Mouse (Mus musculus) limb, embryonic 10.5 days (tissue): Measurements from ENCODE around the gene Ncor1. TPM values are rescaled to one million over a fixed set of nuclear protein-coding genes. Genes with fewer than 3 reads are reported as not detected.
A peak's percentile ranks its signal among the peaks of the same experiment; 100 is the strongest.

Experiments
- DNase-seq: peaks from one replicate; pipeline ENCODE4 v3.0.0-alpha.2; 2017; ENCODE audit warnings: low spot score
- H3K27ac ChIP-seq: fragments of 300-500 bp; sonication (generic); 2 replicates; pipeline ENCODE4 v1.5.1; 2016; ENCODE audit warnings: mild to moderate bottlenecking
- H3K27me3 ChIP-seq: fragments of 300-500 bp; sonication (generic); 2 replicates; pipeline ENCODE4 v1.6.1; 2016; ENCODE audit warnings: low read depth, mild to moderate bottlenecking; ENCODE audit not compliant: poor library complexity, severe bottlenecking
- H3K36me3 ChIP-seq: fragments of 300-500 bp; sonication (generic); 2 replicates; pipeline ENCODE4 v1.6.1; 2016; ENCODE audit warnings: mild to moderate bottlenecking, moderate library complexity
- H3K4me1 ChIP-seq: fragments of 300-500 bp; sonication (generic); 2 replicates; pipeline ENCODE4 v1.6.1; 2016
- H3K4me3 ChIP-seq: fragments of 300-500 bp; sonication (generic); 2 replicates; pipeline ENCODE4 v1.5.1; 2016; ENCODE audit warnings: mild to moderate bottlenecking, moderate library complexity
- H3K9me3 ChIP-seq: fragments of 300-500 bp; sonication (generic); replicated peaks from 2 replicates; pipeline ENCODE4 v1.6.1; 2016; ENCODE audit warnings: mild to moderate bottlenecking
- WGBS: fragments of 180-500 bp; shearing (Covaris S2); methylation state at CpG from one replicate; pipeline ENCODE4 v1.1.7; 2016; 5-methylcytosine and 5-hydroxymethylcytosine counted together
- polyA plus RNA-seq: library from polyadenylated mRNA; unstranded; fragments of >200 nt; fragmentation: Nextera tagmentation; extraction: Ambion mirVana; gene quantifications from 2 replicates; pipeline ENCODE4 v1.2.1, GENCODE M21; 2016

The Ncor1 gene
- polyA plus RNA-seq, 1 experiment from 2014 or later: 144 TPM

DNA sequence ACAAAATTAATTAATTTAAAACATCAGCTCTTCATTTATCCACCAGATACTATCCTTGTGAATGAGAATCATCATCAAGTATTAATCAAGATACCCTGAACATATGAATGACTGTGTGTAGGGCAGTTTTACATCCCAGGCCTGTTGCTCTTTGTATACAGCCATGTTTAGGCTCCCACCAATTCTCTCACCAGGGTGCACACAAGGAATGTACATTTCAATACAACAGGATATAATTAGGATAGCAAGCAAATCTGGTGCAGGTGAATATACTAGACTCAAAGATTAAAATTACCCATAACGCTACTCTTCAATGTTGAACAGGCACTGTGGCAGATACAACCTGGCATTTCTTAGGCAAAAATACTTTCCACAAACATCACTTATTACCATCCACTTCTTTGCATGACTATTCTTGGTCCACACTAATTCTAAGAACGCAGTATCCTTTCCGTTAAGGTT, 2.3 kb downstream of the Ncor1 start:
- peak overlapping the region; percentile 100 for H3K27ac ChIP-seq
- DNase-seq: no peak
- WGBS: 14% methylated on average over 3 of the region's 3 CpGs
- H3K27me3 ChIP-seq: no peaks in the 10 kb centered on the region
- no peaks in the 10 kb centered on the region for H3K9me3 ChIP-seq
- peak overlapping the region; percentile 96 for H3K4me3 ChIP-seq
- H3K36me3 ChIP-seq: peaks cover 17% of the 10 kb centered on the region
- H3K4me1 ChIP-seq: peaks cover 6% of the 10 kb centered on the region

DNA sequence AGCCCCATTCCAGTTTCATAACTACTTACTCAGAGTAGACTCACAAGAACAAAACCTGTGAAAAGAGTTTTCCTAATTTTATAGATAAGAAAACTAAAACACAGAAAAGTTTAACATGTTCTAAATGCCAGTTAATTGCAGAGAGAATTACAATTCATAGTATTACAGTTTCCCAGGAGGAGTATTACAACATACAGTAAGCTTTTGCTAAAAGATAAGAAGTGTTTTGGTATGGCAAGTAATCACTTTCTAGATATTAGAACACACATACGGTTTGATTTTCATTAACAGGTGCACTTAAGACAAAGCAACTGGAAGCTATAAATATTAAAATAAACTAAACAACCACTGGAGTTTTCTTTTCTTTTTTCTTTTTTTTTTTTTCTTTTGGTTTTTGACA, 3.1 kb downstream of the Ncor1 start:
- H3K9me3 ChIP-seq: no peaks in the 10 kb centered on the region
- no peak overlapping the region for H3K4me3 ChIP-seq
- no peak for DNase-seq
- H3K27me3 ChIP-seq: no peaks in the 10 kb centered on the region
- H3K4me1 ChIP-seq: peaks cover 6% of the 10 kb centered on the region
- WGBS: 89% methylated on average over 1 of the region's 1 CpGs
- no peak overlapping the region for H3K27ac ChIP-seq
- peaks cover 26% of the 10 kb centered on the region for H3K36me3 ChIP-seq

- 96% methylated on average over 6 of the region's 6 CpGs for WGBS
- no peaks in the 10 kb centered on the region for H3K4me1 ChIP-seq
- no peaks in the 10 kb centered on the region for H3K9me3 ChIP-seq
- no peaks in the 10 kb centered on the region for H3K27me3 ChIP-seq
- H3K27ac ChIP-seq: no peak overlapping the region
- no peak for DNase-seq
- H3K4me3 ChIP-seq: no peak overlapping the region
- H3K36me3 ChIP-seq: peaks cover 66% of the 10 kb centered on the region
Observed at GRCm38 (mm10) chr11:62448971-62449370, 9.4 kb downstream of the Ncor1 start.

GRCm38 (mm10) chr11:62445799-62446198, 12.5 kb downstream of the Ncor1 start:
- 97% methylated on average over 3 of the region's 3 CpGs for WGBS
- H3K9me3 ChIP-seq: no peaks in the 10 kb centered on the region
- no peak for DNase-seq
- no peak overlapping the region for H3K27ac ChIP-seq
- H3K36me3 ChIP-seq: peaks cover 54% of the 10 kb centered on the region
- H3K4me1 ChIP-seq: peaks cover 8% of the 10 kb centered on the region
- H3K27me3 ChIP-seq: no peaks in the 10 kb centered on the region
- H3K4me3 ChIP-seq: no peak overlapping the region

- no peak overlapping the region for H3K4me3 ChIP-seq
- peaks cover 8% of the 10 kb centered on the region for H3K4me1 ChIP-seq
- peaks cover 58% of the 10 kb centered on the region for H3K36me3 ChIP-seq
- WGBS: 94% methylated on average over 9 of the region's 9 CpGs
- no peak for DNase-seq
- no peaks in the 10 kb centered on the region for H3K9me3 ChIP-seq
- no peaks in the 10 kb centered on the region for H3K27me3 ChIP-seq
- no peak overlapping the region for H3K27ac ChIP-seq
Observed at GRCm38 (mm10) chr11:62440670-62441315, 17.5 kb downstream of the Ncor1 start.

- no peaks in the 10 kb centered on the region for H3K4me1 ChIP-seq
- H3K9me3 ChIP-seq: no peaks in the 10 kb centered on the region
- no peaks in the 10 kb centered on the region for H3K27me3 ChIP-seq
- WGBS: 93% methylated on average over 2 of the region's 2 CpGs
- H3K4me3 ChIP-seq: no peak overlapping the region
- DNase-seq: no peak
- H3K36me3 ChIP-seq: peaks cover 79% of the 10 kb centered on the region
- no peak overlapping the region for H3K27ac ChIP-seq
Observed at GRCm38 (mm10) chr11:62432211-62432610, 26.1 kb downstream of the Ncor1 start.

- Histone ChIP-seq H3K9me3 (no peaks in the 10 kb centered on the region), H3K4me1 (no peaks in the 10 kb centered on the region), H3K36me3 (peaks cover 79% of the 10 kb centered on the region), H3K27me3 (no peaks in the 10 kb centered on the region), H3K27ac (no peak overlapping the region), H3K4me3 (no peak overlapping the region)
- 85% methylated on average over 2 of the region's 3 CpGs for WGBS
- DNase-seq: no peak
Observed at GRCm38 (mm10) chr11:62427105-62427504, 31.2 kb downstream of the Ncor1 start.

DNA sequence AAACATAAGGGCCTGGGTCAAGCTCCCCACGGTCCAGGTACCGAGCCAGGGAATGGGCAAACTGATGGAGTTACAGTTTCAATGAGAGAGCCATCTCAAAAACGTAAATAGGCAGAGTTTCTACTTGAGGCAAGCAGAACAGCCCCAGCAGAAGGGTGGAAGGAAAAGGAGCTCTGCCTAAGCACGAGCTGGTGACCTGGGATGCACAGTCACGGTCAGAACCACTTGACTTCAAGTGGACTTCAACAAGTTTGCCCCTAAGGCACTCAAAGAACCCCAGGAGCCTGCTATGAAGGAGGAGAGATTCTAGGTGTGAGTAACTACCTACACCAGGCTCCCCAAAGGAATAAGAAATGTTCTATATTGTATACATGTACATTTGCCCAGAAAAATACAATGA, 32.1 kb downstream of the Ncor1 start:
- Histone ChIP-seq H3K4me1 (no peaks in the 10 kb centered on the region), H3K36me3 (peaks cover 79% of the 10 kb centered on the region), H3K9me3 (no peaks in the 10 kb centered on the region), H3K4me3 (no peak overlapping the region), H3K27me3 (no peaks in the 10 kb centered on the region), H3K27ac (no peak overlapping the region)
- 91% methylated on average over 5 of the region's 5 CpGs for WGBS
- DNase-seq: no peak

DNA sequence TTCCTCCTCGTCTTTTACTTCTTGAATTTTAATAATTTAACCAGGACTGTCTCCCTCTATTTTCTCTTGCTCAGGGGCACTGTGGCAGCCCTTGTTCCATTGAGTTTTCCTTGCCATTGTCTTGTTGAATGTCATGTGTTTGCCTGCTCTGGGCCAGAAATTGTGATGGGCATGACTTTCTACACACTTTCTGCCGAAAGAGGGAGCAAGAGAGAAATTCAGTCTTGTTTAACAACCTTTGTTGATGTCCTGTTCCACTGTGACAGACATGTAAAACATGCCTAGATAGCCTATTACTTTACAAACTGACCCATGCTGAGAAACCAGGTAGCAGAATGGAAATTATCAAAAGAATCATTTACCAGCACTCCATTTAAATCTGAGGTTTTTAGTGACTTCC, 33.8 kb downstream of the Ncor1 start:
- Histone ChIP-seq H3K4me1 (no peaks in the 10 kb centered on the region), H3K9me3 (no peaks in the 10 kb centered on the region), H3K27ac (no peak overlapping the region), H3K27me3 (no peaks in the 10 kb centered on the region), H3K4me3 (no peak overlapping the region), H3K36me3 (peaks cover 81% of the 10 kb centered on the region)
- 94% methylated on average over 2 of the region's 2 CpGs for WGBS
- DNase-seq: no peak

DNA sequence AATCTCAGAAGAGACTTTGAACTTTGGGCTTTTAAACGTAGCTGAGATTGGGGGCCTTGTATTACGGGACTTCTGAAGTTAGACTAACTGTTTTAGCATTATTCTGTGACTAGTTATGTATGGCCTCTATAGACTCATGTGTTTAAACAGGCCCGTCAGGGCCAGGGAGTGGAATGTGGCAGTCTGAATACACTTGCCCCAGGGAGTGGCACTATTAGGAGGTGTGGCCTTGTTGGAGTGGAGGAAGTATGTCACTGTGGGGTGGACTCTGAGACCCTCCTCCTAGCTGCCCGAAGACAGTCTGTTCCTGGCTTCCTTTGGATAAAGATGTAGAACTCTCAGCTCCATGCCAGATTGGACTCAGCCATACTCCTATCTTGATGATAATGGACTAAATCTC, 43.3 kb downstream of the Ncor1 start:
- Histone ChIP-seq H3K9me3 (no peaks in the 10 kb centered on the region), H3K27ac (no peak overlapping the region), H3K4me1 (no peaks in the 10 kb centered on the region), H3K4me3 (no peak overlapping the region), H3K27me3 (no peaks in the 10 kb centered on the region), H3K36me3 (peaks cover 88% of the 10 kb centered on the region)
- 95% methylated on average over 4 of the region's 4 CpGs for WGBS
- no peak for DNase-seq

GRCm38 (mm10) chr11:62409611-62410010, 48.7 kb downstream of the Ncor1 start:
- no peaks in the 10 kb centered on the region for H3K27me3 ChIP-seq
- H3K36me3 ChIP-seq: peaks cover 80% of the 10 kb centered on the region
- no peaks in the 10 kb centered on the region for H3K4me1 ChIP-seq
- DNase-seq: no peak
- H3K4me3 ChIP-seq: no peak overlapping the region
- no peaks in the 10 kb centered on the region for H3K9me3 ChIP-seq
- WGBS: 94% methylated on average over 1 of the region's 1 CpGs
- H3K27ac ChIP-seq: no peak overlapping the region

DNA sequence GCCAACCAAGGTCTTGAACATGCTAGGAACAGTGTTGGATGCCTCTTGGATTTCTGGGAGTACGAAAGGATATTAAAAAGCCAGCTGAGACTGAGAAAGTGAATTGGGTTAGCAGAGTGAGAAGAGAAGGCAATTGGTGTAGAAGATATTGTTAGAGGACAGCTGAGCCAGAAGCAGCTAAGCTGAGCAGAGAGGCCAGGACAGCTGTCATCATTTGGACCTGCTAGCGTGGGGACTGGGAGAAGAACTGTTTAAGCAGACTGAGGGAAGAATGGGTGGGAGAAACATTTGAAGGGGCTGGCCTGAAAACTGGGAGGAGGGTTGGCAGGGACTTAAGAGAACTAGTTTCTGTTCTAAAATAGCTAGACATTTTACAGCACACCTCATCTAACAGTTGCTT, 49.5 kb downstream of the Ncor1 start:
- no peak for DNase-seq
- H3K27me3 ChIP-seq: no peaks in the 10 kb centered on the region
- no peak overlapping the region for H3K4me3 ChIP-seq
- 94% methylated on average over 2 of the region's 2 CpGs for WGBS
- peaks cover 74% of the 10 kb centered on the region for H3K36me3 ChIP-seq
- no peak overlapping the region for H3K27ac ChIP-seq
- no peaks in the 10 kb centered on the region for H3K9me3 ChIP-seq
- no peaks in the 10 kb centered on the region for H3K4me1 ChIP-seq

GRCm38 (mm10) chr11:62396405-62396804, 61.9 kb downstream of the Ncor1 start:
- H3K27ac ChIP-seq: no peak overlapping the region

GRCm38 (mm10) chr11:62388331-62388679, 70.0 kb downstream of the Ncor1 start:
- H3K27ac ChIP-seq: no peak overlapping the region
- 96% methylated on average over 3 of the region's 3 CpGs for WGBS
- H3K4me3 ChIP-seq: no peak overlapping the region
- H3K4me1 ChIP-seq: no peaks in the 10 kb centered on the region
- DNase-seq: no peak
- H3K9me3 ChIP-seq: no peaks in the 10 kb centered on the region
- no peaks in the 10 kb centered on the region for H3K27me3 ChIP-seq
- peaks cover 87% of the 10 kb centered on the region for H3K36me3 ChIP-seq

More at GRCm38 (mm10) chr11:62396405-62396804, 61.9 kb downstream of the Ncor1 start:
- no peak overlapping the region for H3K4me3 ChIP-seq
- H3K9me3 ChIP-seq: no peaks in the 10 kb centered on the region
- H3K36me3 ChIP-seq: peaks cover 88% of the 10 kb centered on the region
- 91% methylated on average over 2 of the region's 2 CpGs for WGBS
- no peak for DNase-seq
- H3K27me3 ChIP-seq: no peaks in the 10 kb centered on the region
- no peaks in the 10 kb centered on the region for H3K4me1 ChIP-seq
